Mouse (Mus musculus) ovary, postnatal 14 days (tissue): Measurements from ENCODE around the gene 4930449I24Rik.
"Not testable (repeated sequence)": the region's sequence is repeated elsewhere in the genome, so short reads cannot be mapped to it uniquely, and the experiment has no call there.

Source experiments
- DNase-seq: peaks from one replicate; pipeline ENCODE4 v3.0.0; 2022; ENCODE audit warnings: low spot score

4930449I24Rik gene

GRCm38 (mm10) chr5:146502099-146502498 lies at the start of gene 4930449I24Rik:
4930449I24Rik (plus strand) TSS chr5:146502399.
- not testable (repeated sequence) for DNase-seq

- no peak for DNase-seq
These were observed 48.6 kb upstream of the 4930449I24Rik start for GRCm38 (mm10) chr5:146453556-146453955.

- DNase-seq, result no peak
These were observed 40.6 kb upstream of the 4930449I24Rik start for GRCm38 (mm10) chr5:146461612-146462011.

GRCm38 (mm10) chr5:146466663-146467062 lies 35.5 kb upstream of the 4930449I24Rik start:
- no peak for DNase-seq

- no peak for DNase-seq
These were observed 33.9 kb upstream of the 4930449I24Rik start for GRCm38 (mm10) chr5:146468311-146468710.

GRCm38 (mm10) chr5:146470821-146471220 lies 31.4 kb upstream of the 4930449I24Rik start:
- no peak for DNase-seq

- no peak for DNase-seq
These were observed 30.9 kb upstream of the 4930449I24Rik start for GRCm38 (mm10) chr5:146471311-146471710.

- DNase-seq, result no peak
These were observed 30.4 kb upstream of the 4930449I24Rik start for GRCm38 (mm10) chr5:146471821-146472220.

GRCm38 (mm10) chr5:146479564-146479963 lies 22.6 kb upstream of the 4930449I24Rik start:
- DNase-seq, result peak; percentile 12

- DNase-seq, result not testable (repeated sequence)
These were observed 20.5 kb upstream of the 4930449I24Rik start, which contains the start of gene Gm6408 for GRCm38 (mm10) chr5:146481665-146482064. Gm6408 (plus strand) TSS chr5:146481965.

- peak; percentile 5 for DNase-seq
These were observed 13.2 kb upstream of the 4930449I24Rik start for GRCm38 (mm10) chr5:146488959-146489358.

- DNase-seq, result not testable (repeated sequence)
These were observed 11.1 kb upstream of the 4930449I24Rik start, which contains the start of gene Gm6370 for GRCm38 (mm10) chr5:146491063-146491462. Gm6370 (plus strand) TSS chr5:146491363.

- DNase-seq, result not testable (repeated sequence)
These were observed 11.6 kb downstream of the 4930449I24Rik start, which contains the start of gene Gm3402 for GRCm38 (mm10) chr5:146513823-146514222. Gm3402 (plus strand) TSS chr5:146514123.

GRCm38 (mm10) chr5:146525501-146525900 lies 23.3 kb downstream of the 4930449I24Rik start, which contains the start of gene Gm3404:
Gm3404 (plus strand) TSS chr5:146525801.
- not testable (repeated sequence) for DNase-seq

- not testable (repeated sequence) for DNase-seq
These were observed 35.1 kb downstream of the 4930449I24Rik start, which contains the start of gene Gm3409 for GRCm38 (mm10) chr5:146537347-146537746. Gm3409 (plus strand) TSS chr5:146537647.
